Mouse (Mus musculus) thymus, postnatal 25 days (tissue): Measurements from ENCODE around the gene Mta2.

Experiments used
- DNase-seq: peaks from one replicate; pipeline ENCODE4 v3.0.0; 2022

Gene Mta2

DNA sequence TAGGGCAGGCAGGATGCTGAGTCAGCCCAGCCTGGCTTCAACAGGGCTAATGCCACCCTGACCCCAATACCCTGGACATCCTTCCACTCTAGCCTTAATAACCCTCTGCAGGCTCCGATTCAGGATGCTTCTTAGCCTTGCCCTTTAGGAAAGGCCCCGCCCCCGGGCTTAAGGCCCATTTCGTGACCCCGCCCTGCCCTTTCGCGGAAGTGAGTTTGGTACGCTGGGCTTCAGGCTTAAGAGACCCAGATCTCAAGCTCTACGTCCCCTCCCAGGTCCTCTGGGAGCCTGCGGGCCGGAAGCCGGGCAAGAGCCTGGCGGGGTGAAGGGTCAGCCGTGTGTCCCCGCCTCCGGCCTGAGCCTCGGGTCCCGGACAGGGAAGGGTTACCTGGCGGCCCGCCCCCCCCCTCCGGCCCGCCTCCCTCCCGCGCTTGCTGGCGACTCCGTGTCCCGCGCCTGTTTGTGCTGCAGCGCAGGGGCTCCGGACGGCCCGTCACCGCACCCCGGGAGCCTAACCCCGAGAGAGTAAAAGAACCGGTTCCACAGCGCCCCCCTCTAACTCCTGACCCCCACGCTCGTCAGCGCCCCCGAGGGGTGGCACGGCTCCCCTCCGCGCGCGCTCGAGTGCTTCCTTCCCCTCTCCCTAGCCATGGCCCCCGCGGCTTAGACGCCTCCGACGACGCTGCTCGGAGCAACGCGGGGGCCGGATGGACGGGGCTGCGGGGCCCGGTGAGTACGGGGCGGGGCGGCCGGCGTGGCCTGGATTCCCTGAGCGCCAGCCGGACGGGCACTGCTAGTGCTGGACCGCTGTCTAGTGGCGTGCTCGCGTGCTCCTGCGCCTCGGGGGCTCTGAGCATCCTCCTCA lies 12.2 kb upstream of the Mta2 start, which contains the start of the genes Rom1 and Eml3:
Gene Rom1, minus strand, starts transcription at position 133 of the 865 bp plus-strand sequence.
Gene Eml3, plus strand, starts transcription at position 329 of the 865 bp plus-strand sequence.
- peak; percentile 90 for DNase-seq

DNA sequence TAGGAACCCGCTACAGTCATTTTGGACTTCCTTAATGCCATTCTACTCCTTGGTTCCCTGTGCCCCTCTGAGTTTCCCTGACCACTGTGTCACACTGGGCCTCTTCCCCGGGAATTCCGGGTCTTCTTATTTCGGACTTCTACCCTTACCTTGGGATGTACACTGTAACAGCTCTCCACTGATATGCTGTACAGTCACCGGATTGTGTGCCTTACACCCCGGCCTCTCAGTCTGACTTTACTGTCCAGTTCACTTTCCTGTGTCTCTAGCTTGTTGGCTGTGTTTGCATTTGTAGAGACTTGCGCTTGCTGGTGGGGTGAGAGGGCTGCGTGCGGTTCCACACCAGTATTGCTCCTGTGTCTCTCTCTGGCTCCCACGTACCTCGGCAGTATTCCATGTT lies 11.6 kb upstream of the Mta2 start:
- DNase-seq, result no peak

GRCm38 (mm10) chr19:8930771-8931170 lies 10.9 kb upstream of the Mta2 start:
- no peak for DNase-seq

GRCm38 (mm10) chr19:8936736-8937135 lies 4.9 kb upstream of the Mta2 start:
- DNase-seq, result no peak

- DNase-seq, result no peak
Measured at GRCm38 (mm10) chr19:8940526-8941133, 1.0 kb upstream of the Mta2 start.

- DNase-seq, result no peak
Measured at GRCm38 (mm10) chr19:8941136-8941514, 550 bp upstream of the Mta2 start.

GRCm38 (mm10) chr19:8942276-8942964 lies 745 bp downstream of the Mta2 start:
- DNase-seq, result no peak

DNA sequence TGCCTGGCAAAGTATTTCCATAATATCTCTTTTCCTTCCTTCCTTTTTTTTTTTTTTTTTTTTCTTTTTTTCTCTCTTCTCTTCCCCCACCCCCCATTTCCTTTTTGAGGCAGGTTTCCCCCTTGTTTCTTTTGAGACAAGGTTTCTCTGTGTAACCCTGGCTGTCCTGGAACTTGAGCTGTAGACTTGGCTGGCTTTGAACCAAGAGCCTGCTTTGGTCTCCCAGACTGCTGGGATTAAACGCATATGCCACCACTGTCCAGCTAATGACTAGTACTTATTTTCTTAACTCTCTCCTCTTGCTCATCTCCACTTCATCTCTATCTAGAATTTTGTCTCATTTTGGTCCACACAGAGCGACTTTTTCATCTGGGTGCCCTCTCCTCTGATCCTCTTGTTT lies 1.4 kb downstream of the Mta2 start:
- no peak for DNase-seq

DNA sequence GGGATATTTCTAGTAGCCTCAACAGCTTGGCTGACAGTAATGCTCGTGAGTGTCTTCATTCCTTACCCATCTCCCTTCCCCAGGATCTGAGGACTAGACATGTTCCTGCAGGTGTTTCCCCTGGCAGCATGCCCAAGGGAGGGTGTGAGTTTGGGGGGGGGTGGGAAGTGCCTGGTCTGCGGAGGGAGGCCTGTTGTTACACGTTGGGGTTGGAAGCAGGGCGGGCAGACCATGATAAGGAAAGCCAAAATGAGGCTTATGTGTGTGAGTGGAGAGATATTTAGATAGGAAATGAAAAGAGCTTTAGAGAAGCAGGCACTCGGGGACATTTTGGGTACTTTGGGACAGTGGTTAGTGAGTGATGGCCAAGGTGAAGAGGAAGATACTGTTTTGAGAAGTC lies 2.4 kb downstream of the Mta2 start:
- no peak for DNase-seq

DNA sequence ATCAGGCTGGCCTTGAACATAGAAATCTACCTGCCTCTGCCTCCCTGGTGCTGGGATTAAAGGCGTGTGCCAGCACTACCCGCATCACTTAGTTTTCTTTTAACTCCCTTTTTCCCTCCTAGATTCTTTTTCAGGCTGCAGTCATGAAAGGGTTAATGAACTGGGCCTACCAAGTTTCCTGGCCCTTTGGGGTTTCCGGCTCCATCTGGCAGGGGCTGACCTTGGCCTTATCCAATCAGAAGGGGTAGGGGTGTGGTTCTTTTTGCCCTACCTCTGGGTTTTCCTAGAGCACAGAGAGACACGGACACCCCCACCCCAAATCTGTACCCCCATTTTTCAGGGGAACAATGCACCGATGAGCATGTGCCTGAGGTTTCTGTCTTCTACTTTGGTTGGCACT lies 3.1 kb downstream of the Mta2 start:
- peak; percentile 65 for DNase-seq

- no peak for DNase-seq
Measured at GRCm38 (mm10) chr19:8945251-8945650, 3.6 kb downstream of the Mta2 start.

- no peak for DNase-seq
Measured at GRCm38 (mm10) chr19:8946929-8947328, 5.3 kb downstream of the Mta2 start.

DNA sequence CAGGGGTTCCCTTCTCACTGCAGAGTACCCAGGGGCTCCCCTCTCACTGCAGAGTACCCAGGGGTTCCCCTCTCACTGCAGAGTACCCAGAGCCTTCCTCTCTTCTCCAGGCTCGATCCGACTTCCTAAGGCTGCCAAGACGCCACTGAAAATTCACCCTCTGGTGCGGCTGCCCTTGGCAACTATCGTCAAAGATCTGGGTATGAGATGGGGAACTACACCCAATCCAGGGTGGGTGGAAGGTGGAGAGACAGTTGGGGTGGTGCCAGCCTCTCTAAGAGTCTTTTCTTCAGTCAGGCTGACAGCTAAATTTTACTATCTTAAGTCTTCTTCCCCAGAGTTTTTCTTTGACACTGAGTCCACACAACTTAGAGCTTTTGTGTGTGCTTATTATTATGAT lies 8.5 kb downstream of the Mta2 start:
- DNase-seq, result no peak

DNA sequence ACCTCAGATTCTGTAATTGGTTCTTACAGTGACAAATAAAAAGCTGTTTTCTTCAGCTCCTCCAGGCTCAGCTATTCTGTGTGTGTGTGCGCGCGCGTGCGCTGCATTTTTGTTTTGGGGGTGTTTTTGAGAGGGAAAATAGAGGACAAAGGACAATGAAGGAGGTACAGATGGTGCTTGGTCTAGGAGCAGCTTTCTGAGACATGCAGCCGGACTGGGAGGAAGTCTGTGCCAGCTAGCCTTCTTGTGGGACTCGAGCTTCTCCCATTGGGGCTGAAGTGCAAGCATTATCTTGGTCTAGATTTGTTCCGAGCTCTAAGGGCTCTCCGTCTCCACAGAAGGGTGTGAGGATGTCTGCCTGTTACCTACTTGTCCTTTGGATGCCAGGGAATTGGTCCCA lies 10.6 kb downstream of the Mta2 start:
- DNase-seq, result no peak

DNA sequence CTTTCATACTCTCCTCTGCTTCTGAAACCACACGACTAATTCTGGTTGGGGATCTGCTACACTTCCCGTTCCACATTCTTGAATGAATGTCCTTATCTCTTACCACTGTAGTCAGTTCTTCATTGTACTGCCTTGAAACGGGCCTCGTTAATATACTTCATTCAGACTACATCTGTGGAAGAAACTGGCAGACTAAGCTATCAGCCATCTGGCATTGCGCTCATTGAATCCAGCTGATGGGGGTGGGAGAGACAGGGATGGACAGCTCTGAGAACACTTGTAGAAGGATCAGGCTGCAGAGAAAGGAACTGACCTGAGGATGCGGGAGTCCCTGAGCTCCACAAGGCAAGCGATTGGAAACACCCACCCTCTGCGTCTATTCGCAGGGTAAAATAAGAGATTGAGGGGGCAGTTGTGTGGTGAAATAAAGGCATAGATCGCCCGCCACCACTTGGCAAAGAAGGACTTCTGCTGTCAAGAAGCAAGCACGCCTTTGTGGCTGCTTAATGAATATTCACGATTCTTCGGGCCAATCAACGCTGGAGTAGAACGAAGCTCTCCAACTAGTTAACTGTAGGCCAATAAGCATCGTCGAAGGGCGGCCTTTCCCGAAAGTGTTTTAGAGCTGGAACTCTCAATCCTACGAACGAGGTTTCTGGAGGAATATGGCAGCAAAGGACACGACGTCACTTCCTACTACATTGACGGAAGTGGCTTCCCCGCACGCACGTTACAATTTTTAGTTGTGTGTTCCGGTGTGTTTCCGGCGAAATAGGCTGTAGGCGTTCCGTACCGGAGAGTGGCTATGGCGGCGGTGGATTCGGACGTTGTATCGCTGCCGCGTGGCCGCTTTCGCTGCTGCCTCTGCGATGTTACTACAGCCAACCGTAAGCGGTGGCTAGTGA lies 11.7 kb downstream of the Mta2 start, which contains the start of gene Tut1:
Gene Tut1, plus strand, starts transcription at position 713 of the 905 bp plus-strand sequence.
- DNase-seq, result peak; percentile 92

DNA sequence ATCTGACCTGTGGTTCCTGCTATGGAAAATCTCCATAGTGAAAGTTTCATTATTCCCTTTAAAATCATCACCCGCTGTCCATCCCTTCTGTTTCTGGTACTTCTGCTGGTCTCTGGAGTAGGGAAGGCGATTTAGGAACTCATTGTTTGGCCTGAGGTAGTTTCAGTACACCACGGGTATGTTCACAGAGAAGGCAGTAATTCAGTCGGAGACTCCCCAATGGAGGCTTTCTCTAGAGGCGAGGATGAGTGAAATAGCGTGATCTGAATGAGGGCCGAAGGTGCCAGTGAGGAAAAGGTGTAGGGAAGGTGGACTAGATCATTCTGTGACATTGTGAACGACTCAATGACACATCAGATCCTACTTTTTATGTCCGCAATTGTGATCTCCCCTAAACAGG lies 12.5 kb downstream of the Mta2 start:
- DNase-seq, result no peak

- no peak for DNase-seq
Measured at GRCm38 (mm10) chr19:8962256-8962655, 20.6 kb downstream of the Mta2 start.

DNA sequence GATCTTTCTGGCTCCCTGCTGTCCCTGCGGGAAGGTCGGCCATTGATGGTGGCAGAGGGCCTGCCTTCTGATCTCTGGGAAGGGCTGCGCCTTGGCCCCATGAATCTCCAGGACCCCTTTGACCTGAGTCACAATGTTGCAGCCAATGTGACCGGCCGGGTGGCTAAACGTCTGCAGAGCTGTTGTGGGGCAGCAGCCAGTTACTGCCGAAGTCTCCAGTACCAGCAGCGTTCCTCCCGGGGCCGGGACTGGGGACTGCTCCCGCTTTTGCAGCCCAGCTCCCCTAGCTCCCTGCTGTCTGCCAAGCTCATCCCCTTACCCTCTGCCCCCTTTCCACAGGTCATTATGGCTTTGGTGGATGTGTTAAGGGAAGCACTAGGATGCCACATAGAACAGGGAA lies 23.4 kb downstream of the Mta2 start:
- no peak for DNase-seq

DNA sequence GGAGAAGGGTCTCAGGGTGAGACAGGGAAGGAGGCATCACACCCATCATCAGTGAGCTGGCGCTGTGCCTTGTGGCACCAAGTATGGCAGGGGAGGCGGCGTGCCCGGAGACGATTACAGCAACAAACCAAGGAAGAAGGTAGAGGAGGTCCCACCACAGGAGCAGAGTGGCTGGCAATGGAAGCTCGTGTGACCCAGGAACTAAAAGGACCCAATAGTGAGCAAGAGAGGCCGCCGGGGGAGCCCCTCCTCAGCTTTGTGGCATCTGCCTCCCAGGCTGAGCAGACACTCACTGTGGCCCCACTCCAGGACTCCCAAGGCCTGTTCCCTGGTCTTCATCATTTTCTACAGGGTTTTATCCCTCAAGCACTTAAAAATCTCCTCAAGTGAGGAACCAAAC lies 24.1 kb downstream of the Mta2 start:
- DNase-seq, result no peak

GRCm38 (mm10) chr19:8966198-8966589 lies 24.5 kb downstream of the Mta2 start:
- no peak for DNase-seq

DNA sequence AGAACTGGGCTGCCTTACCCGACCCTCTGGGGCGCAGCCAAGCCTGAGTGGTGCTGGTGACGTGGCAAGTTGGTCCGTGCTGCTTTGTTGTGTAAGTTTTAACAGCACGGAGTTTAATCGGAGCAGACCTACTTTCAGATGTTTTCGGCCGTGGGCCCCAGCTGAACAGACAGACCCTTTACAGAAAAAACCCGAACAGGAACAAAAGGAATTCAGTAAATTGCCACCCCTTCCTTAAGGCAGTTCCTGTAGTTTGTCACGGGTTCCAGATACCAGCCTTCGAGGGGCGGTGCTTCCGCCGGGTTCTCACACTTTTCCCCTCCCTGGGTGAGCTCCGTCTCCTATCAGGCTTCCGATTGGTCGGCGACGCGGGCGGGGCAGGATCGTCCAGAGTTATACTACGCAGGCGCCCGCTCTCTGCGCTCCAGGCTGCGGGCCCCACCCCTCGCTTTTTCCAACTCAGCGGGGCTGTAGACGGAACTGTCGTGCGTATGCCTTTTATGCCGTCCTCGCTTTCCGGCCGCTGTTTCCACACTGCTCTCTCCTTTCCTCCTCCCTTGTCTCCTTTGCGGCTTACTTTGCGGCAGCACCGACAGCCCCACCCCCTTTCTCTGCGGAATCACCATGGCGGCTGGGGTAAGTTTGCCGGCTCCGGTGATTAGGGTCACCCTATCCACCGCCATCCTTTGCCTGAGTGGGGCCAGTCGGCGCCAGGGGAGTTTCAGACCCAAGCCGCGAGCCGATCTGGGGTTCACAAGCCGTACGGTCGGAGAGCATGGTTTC lies 25.1 kb downstream of the Mta2 start, which contains the start of gene Eef1g:
Gene Eef1g, plus strand, starts transcription at position 452 of the 783 bp plus-strand sequence.
- DNase-seq, result peak; percentile 98

- no peak for DNase-seq
Measured at GRCm38 (mm10) chr19:8967373-8967743, 25.7 kb downstream of the Mta2 start.
